Mouse (Mus musculus): Measurements from ENCODE around the gene Incenp. TPM values are rescaled to one million over a fixed set of nuclear protein-coding genes. Genes with fewer than 3 reads are reported as not detected.

The Incenp gene
- polyA plus RNA-seq, 1 experiment: 39.0 TPM

DNA sequence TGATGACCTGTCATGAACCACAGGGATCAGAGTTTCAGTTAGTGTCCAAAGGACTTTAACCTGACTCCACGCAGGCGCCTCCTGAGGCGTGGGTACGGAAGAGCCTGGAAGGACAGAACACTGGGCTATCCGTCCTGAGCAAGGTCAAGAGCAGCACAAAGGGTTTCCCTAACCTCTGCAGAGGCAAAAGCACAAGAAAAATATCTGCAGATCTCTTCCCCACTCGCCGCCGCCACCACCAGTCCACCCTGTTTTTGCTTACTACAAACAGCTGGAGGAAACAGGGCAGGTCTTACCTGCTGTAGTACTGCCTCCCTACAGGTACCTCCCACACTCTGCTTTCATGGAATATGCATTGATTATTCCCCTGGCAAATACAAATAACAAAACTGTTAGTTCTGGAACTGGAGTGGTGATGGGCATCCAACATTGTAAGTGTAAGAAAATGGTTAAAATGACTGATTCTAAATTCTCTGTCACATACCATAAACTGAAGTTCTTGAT lies 25.5 kb upstream of the Incenp start:
- no peak overlapping the region for H3ac ChIP-seq (ENCODE audit: control insufficient read depth, insufficient read length)
- H3K79me2 ChIP-seq (ENCODE audit: control insufficient read depth, insufficient read depth): no peaks in the 10 kb centered on the region
- H3K4me2 ChIP-seq (ENCODE audit: low read depth): no peak overlapping the region
- H3K36me3 ChIP-seq (ENCODE audit: control insufficient read depth, insufficient read depth): no peaks in the 10 kb centered on the region
- TF ChIP-seq USF1 (IDR thresholded peaks at IDR 0.05; ENCODE audit: low read depth) (no peak), POLR2AphosphoS2 (IDR thresholded peaks at IDR 0.05; ENCODE audit: insufficient read length, low read depth) (no peak), MAX (IDR thresholded peaks at IDR 0.05; ENCODE audit: low read depth) (no peak), MYOD1 (IDR thresholded peaks at IDR 0.05; ENCODE audit: control insufficient read depth in 1 of 3, insufficient read length in 2 of 3, low read depth in 2 of 3) (no peak), TCF3 (IDR thresholded peaks at IDR 0.05; ENCODE audit: insufficient read length, low read depth) (no peak), E2F4 (IDR thresholded peaks at IDR 0.05; ENCODE audit: insufficient read depth) (no peak), CEBPB (IDR thresholded peaks at IDR 0.05; ENCODE audit: insufficient read depth, poor library complexity, severe bottlenecking) (no peak), SRF (IDR thresholded peaks at IDR 0.05; ENCODE audit: control insufficient read depth, insufficient read length, low read depth) (no peak), TCF12 (IDR thresholded peaks at IDR 0.05; ENCODE audit: insufficient read depth, poor library complexity, severe bottlenecking) (no peak), REST (IDR thresholded peaks at IDR 0.05; ENCODE audit: insufficient read depth, insufficient read length) (no peak), MYOG (IDR thresholded peaks at IDR 0.05; ENCODE audit: control insufficient read depth in 1 of 3, insufficient read depth in 1 of 3, insufficient read length in 2 of 3, low read depth in 2 of 3) (no peak), POLR2A (IDR thresholded peaks at IDR 0.05; ENCODE audit: insufficient read length, low read depth) (no peak)
- H3K27me3 ChIP-seq (ENCODE audit: control insufficient read depth, insufficient read depth, insufficient read length): no peaks in the 10 kb centered on the region
- no peak overlapping the region for H3K4me3 ChIP-seq

DNA sequence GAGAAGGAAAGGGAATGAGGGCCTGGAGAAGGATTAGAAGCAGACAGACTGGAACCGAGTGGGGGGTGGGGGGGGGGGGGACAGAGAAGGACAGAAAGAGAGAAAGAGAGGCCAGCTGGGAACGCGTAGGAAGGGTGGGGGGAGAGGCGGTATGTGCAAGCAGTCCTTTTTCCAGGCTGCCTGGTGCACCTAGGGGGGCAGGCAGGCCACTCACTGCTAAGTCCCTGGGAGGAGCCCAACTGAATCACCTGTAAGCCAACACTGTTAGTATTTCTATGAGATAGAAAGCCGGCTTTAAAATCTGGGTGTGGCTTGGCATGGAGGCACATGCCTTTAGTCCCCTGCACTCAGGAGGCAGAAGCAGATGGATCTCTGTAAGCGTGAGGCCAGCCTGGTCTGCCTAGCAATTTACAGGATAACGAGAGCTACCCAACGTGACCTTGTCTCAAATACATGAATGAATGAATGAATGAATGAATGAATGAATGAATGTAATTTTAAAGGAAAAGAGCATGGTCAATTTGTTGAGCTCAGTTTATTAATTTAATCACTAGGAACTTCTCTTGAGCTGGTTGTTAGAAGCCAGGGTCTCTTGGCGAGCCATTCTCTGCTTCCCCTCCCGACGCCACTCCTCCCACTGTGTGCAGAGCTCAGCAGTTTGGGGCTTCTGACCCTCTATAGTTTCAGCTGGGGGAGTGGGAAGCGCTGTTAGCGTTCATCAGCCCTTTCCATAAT lies 24.9 kb upstream of the Incenp start:
- no peaks in the 10 kb centered on the region for H3K27me3 ChIP-seq (ENCODE audit: control insufficient read depth, insufficient read depth, insufficient read length)
- no peak for TF ChIP-seq REST (IDR thresholded peaks at IDR 0.05; ENCODE audit: insufficient read depth, insufficient read length)
- TF ChIP-seq MAX (IDR thresholded peaks at IDR 0.05; ENCODE audit: low read depth): no peak
- no peak for TF ChIP-seq CEBPB (IDR thresholded peaks at IDR 0.05; ENCODE audit: insufficient read depth, poor library complexity, severe bottlenecking)
- TF ChIP-seq TCF3 (IDR thresholded peaks at IDR 0.05; ENCODE audit: insufficient read length, low read depth): no peak
- no peak for TF ChIP-seq POLR2A (IDR thresholded peaks at IDR 0.05; ENCODE audit: insufficient read length, low read depth)
- TF ChIP-seq E2F4 (IDR thresholded peaks at IDR 0.05; ENCODE audit: insufficient read depth): no peak
- no peak for TF ChIP-seq USF1 (IDR thresholded peaks at IDR 0.05; ENCODE audit: low read depth)
- no peak for TF ChIP-seq POLR2AphosphoS2 (IDR thresholded peaks at IDR 0.05; ENCODE audit: insufficient read length, low read depth)
- no peaks in the 10 kb centered on the region for H3K36me3 ChIP-seq (ENCODE audit: control insufficient read depth, insufficient read depth)
- H3K4me3 ChIP-seq: no peak overlapping the region
- H3K4me2 ChIP-seq (ENCODE audit: low read depth): no peak overlapping the region
- no peak overlapping the region for H3ac ChIP-seq (ENCODE audit: control insufficient read depth, insufficient read length)
- H3K79me2 ChIP-seq (ENCODE audit: control insufficient read depth, insufficient read depth): no peaks in the 10 kb centered on the region

DNA sequence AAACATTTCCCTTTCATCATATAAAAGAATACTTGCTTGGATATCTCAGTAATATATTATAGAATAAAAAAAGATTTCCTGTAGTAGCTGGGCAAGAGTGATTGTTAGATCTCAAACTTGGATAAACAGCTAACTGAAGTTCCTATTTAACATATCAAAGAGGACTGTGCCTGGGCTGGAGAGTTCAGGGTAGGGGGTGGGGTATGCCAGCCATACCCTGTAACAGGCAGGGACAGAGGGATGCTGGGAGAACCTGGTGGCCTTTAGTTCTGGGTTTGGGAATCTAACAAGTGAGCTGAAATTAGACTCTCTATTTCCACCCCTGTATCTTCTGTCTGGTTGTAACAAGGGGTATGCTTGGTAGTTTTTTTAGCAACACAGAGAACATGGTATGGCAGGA lies 23.7 kb upstream of the Incenp start:
- Histone ChIP-seq H3ac (ENCODE audit: control insufficient read depth, insufficient read length) (no peak overlapping the region), H3K36me3 (ENCODE audit: control insufficient read depth, insufficient read depth) (no peaks in the 10 kb centered on the region), H3K4me2 (ENCODE audit: low read depth) (no peak overlapping the region), H3K27me3 (ENCODE audit: control insufficient read depth, insufficient read depth, insufficient read length) (no peaks in the 10 kb centered on the region), H3K4me3 (no peak overlapping the region), H3K79me2 (ENCODE audit: control insufficient read depth, insufficient read depth) (no peaks in the 10 kb centered on the region)
- no peak for TF ChIP-seq TCF12 (IDR thresholded peaks at IDR 0.05; ENCODE audit: insufficient read depth, poor library complexity, severe bottlenecking)
- TF ChIP-seq MAX (IDR thresholded peaks at IDR 0.05; ENCODE audit: low read depth): no peak
- TF ChIP-seq REST (IDR thresholded peaks at IDR 0.05; ENCODE audit: insufficient read depth, insufficient read length): no peak
- TF ChIP-seq MYOD1 (IDR thresholded peaks at IDR 0.05; ENCODE audit: control insufficient read depth in 1 of 3, insufficient read length in 2 of 3, low read depth in 2 of 3): no peak

DNA sequence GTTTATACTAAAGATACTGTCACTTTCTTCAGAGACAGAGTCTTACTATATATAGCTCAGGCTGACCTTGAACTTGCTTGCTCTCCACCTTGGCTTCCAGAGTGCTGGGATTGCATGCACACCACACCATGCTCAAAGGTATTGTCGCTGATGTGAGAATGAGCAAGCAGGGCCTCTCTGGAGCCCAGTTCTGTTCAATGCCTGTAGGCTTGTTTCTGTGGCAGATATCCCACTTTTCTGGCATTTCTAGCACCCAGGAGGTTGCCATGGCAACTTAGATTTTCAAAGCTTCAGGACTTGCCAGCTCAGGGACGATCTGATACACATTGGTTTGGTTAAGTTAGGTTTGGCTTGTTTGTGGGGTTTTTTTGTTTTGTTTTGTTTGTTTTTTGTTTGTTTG lies 22.9 kb upstream of the Incenp start:
- Histone ChIP-seq H3K27me3 (ENCODE audit: control insufficient read depth, insufficient read depth, insufficient read length) (no peaks in the 10 kb centered on the region), H3K4me3 (no peak overlapping the region), H3K79me2 (ENCODE audit: control insufficient read depth, insufficient read depth) (no peaks in the 10 kb centered on the region), H3K36me3 (ENCODE audit: control insufficient read depth, insufficient read depth) (no peaks in the 10 kb centered on the region), H3ac (ENCODE audit: control insufficient read depth, insufficient read length) (no peak overlapping the region), H3K4me2 (ENCODE audit: low read depth) (peak overlapping the region; percentile 61)
- TF ChIP-seq MAX (IDR thresholded peaks at IDR 0.05; ENCODE audit: low read depth) (no peak), USF1 (IDR thresholded peaks at IDR 0.05; ENCODE audit: low read depth) (no peak), TCF3 (IDR thresholded peaks at IDR 0.05; ENCODE audit: insufficient read length, low read depth) (no peak), CEBPB (IDR thresholded peaks at IDR 0.05; ENCODE audit: insufficient read depth, poor library complexity, severe bottlenecking) (no peak), POLR2AphosphoS2 (IDR thresholded peaks at IDR 0.05; ENCODE audit: insufficient read length, low read depth) (no peak), MYOG (IDR thresholded peaks at IDR 0.05; ENCODE audit: control insufficient read depth in 1 of 3, insufficient read depth in 1 of 3, insufficient read length in 2 of 3, low read depth in 2 of 3) (no peak)
